In genomic region chr16:89844580-89844979, GRCm38 (mm10) we compare ENCODE assay signal across 9 mouse cellular contexts.
DNase-seq lines count a peak whose midpoint lies in the region; ATAC-seq lines count a peak whose summit lies in the region.
"Had no signal": no experiment of that assay in that cellular context is flagged by ENCODE, and none has a peak within 500 bp of the region (broad histone marks: within the 10 kb centered on the region; RNA-seq: fewer than 3 reads in every experiment).

No protein-coding gene starts in this region.

- no peaks in the 10 kb centered on the region for H3K9me3 ChIP-seq in heart, embryonic 11.5 days (replicated peaks; ENCODE audit: control insufficient read depth, low read length)
- H3K9me3 ChIP-seq in forebrain, embryonic 14.5 days (replicated peaks; ENCODE audit: control insufficient read depth, low read length) = no peaks in the 10 kb centered on the region; the same call in 1 of the 2 replicates
- H3K9me3 ChIP-seq in hindbrain, embryonic 15.5 days = no peaks in the 10 kb centered on the region
- H3K9me3 ChIP-seq in midbrain, embryonic 10.5 days (replicated peaks) = peaks cover 7% of the 10 kb centered on the region; the same call in 1 of the 2 replicates
- H3K9me3 ChIP-seq: liver, embryonic 13.5 days had no signal

- H3K36me3 ChIP-seq in heart, embryonic 11.5 days (ENCODE audit: control insufficient read depth, insufficient read depth, low read length) = no peaks in the 10 kb centered on the region
- no peaks in the 10 kb centered on the region for H3K36me3 ChIP-seq in forebrain, embryonic 14.5 days (ENCODE audit: control insufficient read depth, insufficient read depth, low read length)
- peaks cover 3% of the 10 kb centered on the region; the same call in 1 of the 2 replicates for H3K36me3 ChIP-seq in hindbrain, embryonic 15.5 days
- H3K36me3 ChIP-seq in midbrain, embryonic 10.5 days = peaks cover 16% of the 10 kb centered on the region

- DNase-seq in heart, adult 18-20 months = peak; percentile 56 to 74
- DNase-seq in brain, adult 2 months (ENCODE audit: low read depth, low spot score) = peak; percentile 87
- DNase-seq in forebrain, embryonic 14.5 days (ENCODE audit: low spot score) = peak; percentile 77
- DNase-seq in left cerebral cortex, adult 18-20 months (ENCODE audit: low spot score in 2 of 2) = peak; percentile 49 to 50
- peak; percentile 33 for DNase-seq in midbrain, embryonic 10.5 days (ENCODE audit: low spot score)
- peak; percentile 34 for DNase-seq in skeletal muscle tissue, adult 2 months (ENCODE audit: low read depth, low spot score)
- DNase-seq: liver, embryonic 13.5 days had no signal

- no peak; the same call in 1 of the 2 replicates for ATAC-seq in heart, embryonic 11.5 days (replicated peaks; ENCODE audit: insufficient number of reproducible peaks, low FRiP score, low TSS enrichment)
- peak; percentile 83 for ATAC-seq in forebrain, embryonic 14.5 days
- ATAC-seq in hindbrain, embryonic 15.5 days (ENCODE audit: low FRiP score, low read depth) = peak; percentile 80

- no peak overlapping the region for H3K4me2 ChIP-seq in heart, embryonic 11.5 days
- H3K4me2 ChIP-seq in forebrain, embryonic 14.5 days (ENCODE audit: low read length) = no peak overlapping the region
- H3K4me2 ChIP-seq in hindbrain, embryonic 15.5 days = no peak overlapping the region
- H3K4me2 ChIP-seq: liver, embryonic 13.5 days had no signal

- no peaks in the 10 kb centered on the region for H3K27me3 ChIP-seq in heart, embryonic 11.5 days (ENCODE audit: control insufficient read depth, insufficient read depth, low read length)
- H3K27me3 ChIP-seq in forebrain, embryonic 14.5 days (replicated peaks; ENCODE audit: control insufficient read depth, insufficient read depth, low read length) = no peaks in the 10 kb centered on the region
- H3K27me3 ChIP-seq in hindbrain, embryonic 15.5 days = no peaks in the 10 kb centered on the region
- no peaks in the 10 kb centered on the region for H3K27me3 ChIP-seq in midbrain, embryonic 10.5 days (ENCODE audit: low read depth, poor library complexity, severe bottlenecking)
- H3K27me3 ChIP-seq: liver, embryonic 13.5 days had no signal

- no peak overlapping the region for H3K4me3 ChIP-seq in heart, embryonic 11.5 days (ENCODE audit: low read depth, low read length)
- H3K4me3 ChIP-seq in forebrain, embryonic 14.5 days (ENCODE audit: low read depth, low read length) = no peak overlapping the region
- H3K4me3 ChIP-seq in hindbrain, embryonic 15.5 days = no peak overlapping the region
- H3K4me3 ChIP-seq in midbrain, embryonic 10.5 days = no peak overlapping the region
- H3K4me3 ChIP-seq: liver, embryonic 13.5 days had no signal

- no peak overlapping the region for H3K9ac ChIP-seq in heart, embryonic 11.5 days (ENCODE audit: low read depth, low read length)
- H3K9ac ChIP-seq in forebrain, embryonic 14.5 days (ENCODE audit: low read length) = no peak overlapping the region
- no peak overlapping the region for H3K9ac ChIP-seq in hindbrain, embryonic 15.5 days
- H3K9ac ChIP-seq: liver, embryonic 13.5 days had no signal

- WGBS in heart, embryonic 11.5 days (ENCODE audit: insufficient replicate concordance) = 36% methylated on average over 5 of the region's 5 CpGs
- WGBS in forebrain, embryonic 14.5 days = 41% methylated on average over 5 of the region's 5 CpGs
- WGBS in hindbrain, embryonic 15.5 days = 38% methylated on average over 5 of the region's 5 CpGs
- WGBS in midbrain, embryonic 10.5 days = 56% methylated on average over 5 of the region's 5 CpGs

- H3K4me1 ChIP-seq in heart, embryonic 11.5 days (ENCODE audit: control insufficient read depth, insufficient read depth, low read length) = no peaks in the 10 kb centered on the region
- no peaks in the 10 kb centered on the region for H3K4me1 ChIP-seq in forebrain, embryonic 14.5 days (ENCODE audit: control insufficient read depth, insufficient read depth, low read length)
- H3K4me1 ChIP-seq in hindbrain, embryonic 15.5 days (replicated peaks) = no peaks in the 10 kb centered on the region
- H3K4me1 ChIP-seq in midbrain, embryonic 10.5 days = peaks cover 17% of the 10 kb centered on the region
- H3K4me1 ChIP-seq: liver, embryonic 13.5 days had no signal

- no peak overlapping the region for H3K27ac ChIP-seq in heart, embryonic 11.5 days (ENCODE audit: low read depth, low read length)
- H3K27ac ChIP-seq in forebrain, embryonic 14.5 days (ENCODE audit: low read depth, low read length) = no peak overlapping the region
- H3K27ac ChIP-seq in hindbrain, embryonic 15.5 days (replicated peaks) = no peak overlapping the region
- no peak overlapping the region for H3K27ac ChIP-seq in midbrain, embryonic 10.5 days (replicated peaks)
- H3K27ac ChIP-seq: liver, embryonic 13.5 days had no signal

Comparison
In these comparisons a context has a peak if more than half of its experiments do, and no peak if none do; other contexts are left out.
1. DNase-seq: peak in every context shown above with its lines; median percentile 87 in brain, adult 2 months; 77 in forebrain, embryonic 14.5 days; 65 in heart, adult 18-20 months; 50 in left cerebral cortex, adult 18-20 months; 34 in skeletal muscle tissue, adult 2 months; 33 in midbrain, embryonic 10.5 days.